Mouse (Mus musculus) myocyte (in vitro differentiated cells): ENCODE results near the gene Hoxb3.

Source experiments
- POLR2A ChIP-seq: IDR thresholded peaks from one replicate; pipeline ENCODE4 v1.6.1; 2011; ENCODE audit warnings: low read depth, mild to moderate bottlenecking, control low read depth, moderate library complexity; ENCODE audit not compliant: insufficient read length
- POLR2AphosphoS2 ChIP-seq: IDR thresholded peaks from one replicate; pipeline ENCODE4 v1.6.1; 2011; ENCODE audit warnings: low read depth, control low read depth; ENCODE audit not compliant: insufficient read length
- SRF ChIP-seq: IDR thresholded peaks from one replicate; pipeline ENCODE4 v1.6.1; 2011; ENCODE audit warnings: low read depth; ENCODE audit not compliant: control insufficient read depth, insufficient read length
- USF1 ChIP-seq: IDR thresholded peaks from one replicate; pipeline ENCODE4 v1.6.1; 2011; ENCODE audit warnings: low read depth, mild to moderate bottlenecking, control low read depth, moderate library complexity

GRCm38 (mm10) chr11:96369140-96369539 lies 46.0 kb downstream of the Hoxb3 start:
- TF ChIP-seq POLR2AphosphoS2, result no peak
- no peak for TF ChIP-seq POLR2A
- no peak for TF ChIP-seq USF1
- TF ChIP-seq SRF, result no peak
